Mouse (Mus musculus): ENCODE measurements at regions not wholly inside any gene's neighbourhood (a gene's known extent, or its start where the extent isn't known, plus 50 kb on each side); places are given as distances from the start of the nearest gene placed in this dataset.
"Not testable (repeated sequence)": the region's sequence is repeated elsewhere in the genome, so short reads cannot be mapped to it uniquely, and the experiment has no call there.

DNA sequence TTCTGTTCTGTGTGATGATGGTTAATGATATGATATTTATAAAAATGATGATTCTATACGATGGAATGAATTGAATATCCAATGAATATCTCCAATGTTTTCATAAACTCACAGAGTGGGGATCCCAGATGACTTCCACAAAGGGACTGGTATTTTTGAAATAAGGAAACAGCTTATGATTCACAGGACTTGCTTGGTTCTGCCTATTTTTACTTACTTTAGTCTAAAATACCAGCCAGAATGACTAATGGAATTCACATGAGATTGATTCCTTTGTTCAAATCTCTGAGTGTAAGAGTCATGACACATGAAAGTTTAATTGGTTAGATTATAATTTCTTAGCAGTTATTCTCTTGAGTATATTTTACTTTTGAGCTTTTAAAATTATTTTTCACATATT lies 490.9 kb downstream of the Nova1 start:
- WGBS, result 89% methylated on average over 1 of the region's 1 CpGs

DNA sequence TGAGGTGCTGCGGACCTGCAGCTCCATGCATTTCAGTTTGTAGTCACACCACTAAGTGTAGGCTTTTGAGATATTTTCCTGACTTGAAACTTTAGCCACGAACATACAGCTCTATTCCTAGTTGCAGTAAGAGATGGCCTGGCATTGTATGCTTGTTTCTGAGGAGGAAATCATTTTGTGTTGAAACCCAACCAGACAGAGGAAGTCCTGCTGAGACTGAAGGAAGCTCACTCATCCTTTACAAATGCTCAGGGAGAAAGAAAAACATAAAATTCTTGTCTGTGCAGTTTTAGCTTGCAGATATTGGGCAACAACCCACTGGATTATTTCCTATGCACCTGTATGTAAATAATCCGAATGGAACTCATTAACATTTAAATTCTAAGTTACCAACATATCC lies 495.5 kb downstream of the Nova1 start:
- H3K4me3 ChIP-seq (replicated peaks; ENCODE audit: low read length), result no peak overlapping the region
- H3K36me3 ChIP-seq (replicated peaks; ENCODE audit: control insufficient read depth, insufficient read depth), result no peaks in the 10 kb centered on the region
- H3K27ac ChIP-seq, result no peak overlapping the region
- no peak overlapping the region for H3K9ac ChIP-seq
- no peak overlapping the region for H3K4me2 ChIP-seq (replicated peaks)
- no peaks in the 10 kb centered on the region for H3K27me3 ChIP-seq (ENCODE audit: control insufficient read depth, insufficient read depth, low read length)
- whole genome bisulfite sequencing, result 64% methylated on average over 3 of the region's 3 CpGs
- 0 out of 2 replicates have a peak, but pooled peaks cover 2% of the 10 kb centered on the region for H3K4me1 ChIP-seq (replicated peaks; ENCODE audit: control insufficient read depth, insufficient read depth, low read length)
- DNase-seq (ENCODE audit: low spot score) (no peak), ATAC-seq (ENCODE audit: low FRiP score) (no peak)
- H3K9me3 ChIP-seq (ENCODE audit: control insufficient read depth, low read length), result no peaks in the 10 kb centered on the region

More for the DNA sequence above, 490.9 kb downstream of the Nova1 start:
- Histone ChIP-seq H3K9ac (no peak overlapping the region), H3K4me2 (replicated peaks) (no peak overlapping the region), H3K4me1 (replicated peaks; ENCODE audit: control insufficient read depth, insufficient read depth, low read length) (0 out of 2 replicates have a peak, but pooled peaks cover 2% of the 10 kb centered on the region), H3K27me3 (ENCODE audit: control insufficient read depth, insufficient read depth, low read length) (no peaks in the 10 kb centered on the region), H3K9me3 (ENCODE audit: control insufficient read depth, low read length) (no peaks in the 10 kb centered on the region), H3K4me3 (replicated peaks; ENCODE audit: low read length) (no peak overlapping the region), H3K36me3 (replicated peaks; ENCODE audit: control insufficient read depth, insufficient read depth) (no peaks in the 10 kb centered on the region), H3K27ac (no peak overlapping the region)
- no peak for ATAC-seq (ENCODE audit: low FRiP score)
- DNase-seq (ENCODE audit: low spot score), result no peak

DNA sequence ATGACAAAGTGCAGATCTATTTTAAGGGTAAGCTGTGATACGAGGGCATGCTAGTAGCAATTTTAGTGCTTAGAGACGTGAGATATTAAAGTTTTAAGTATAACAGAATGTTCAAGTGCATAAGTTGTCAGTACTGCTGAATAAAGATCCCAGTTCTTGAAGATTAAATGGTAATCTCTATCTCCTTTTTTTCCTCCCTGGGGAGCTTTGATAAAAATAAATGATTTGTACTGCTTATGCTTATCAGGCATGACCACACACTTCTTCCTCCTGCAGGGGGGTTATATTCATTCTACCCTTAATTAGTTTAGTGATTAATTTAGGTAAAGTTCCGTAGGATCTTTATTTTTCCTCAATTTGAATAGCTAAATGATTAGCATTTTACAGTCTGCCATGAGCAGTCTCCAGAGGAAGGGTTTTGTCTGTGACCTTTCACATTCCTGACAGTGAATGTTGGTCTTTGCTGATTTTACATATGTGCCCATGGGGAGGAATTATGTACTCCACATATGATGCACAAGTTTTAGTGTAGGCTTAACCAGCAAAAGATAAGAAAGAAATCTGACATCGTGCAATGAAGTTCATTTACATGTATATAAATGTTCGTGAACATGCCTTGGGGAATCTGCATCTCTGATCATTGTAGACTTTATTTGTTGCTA lies 515.5 kb downstream of the Nova1 start:
- ATAC-seq (ENCODE audit: low FRiP score), result no peak

DNA sequence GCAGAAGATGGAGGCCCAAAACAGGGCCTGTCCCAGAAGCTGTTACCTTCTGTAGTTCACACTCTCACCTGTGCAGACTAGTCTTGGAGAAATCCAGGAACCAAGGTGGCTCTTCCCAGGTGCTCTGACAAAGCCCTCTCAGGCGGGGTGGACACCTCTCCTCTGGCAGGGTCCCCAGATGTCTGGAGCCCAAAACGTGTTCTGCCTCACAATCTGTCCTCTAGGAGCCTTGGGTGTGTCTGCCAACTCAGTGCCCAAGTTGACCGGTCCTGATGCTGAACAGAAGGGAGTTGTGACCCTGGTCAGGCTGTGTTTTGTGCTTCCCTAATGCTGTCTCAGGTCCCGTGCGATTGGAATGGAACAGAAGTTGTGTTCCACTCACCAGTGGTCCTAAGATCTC lies 519.8 kb downstream of the Nova1 start:
- ATAC-seq (ENCODE audit: low FRiP score), result no peak
- Histone ChIP-seq H3K9me3 (ENCODE audit: control insufficient read depth, low read length) (no peaks in the 10 kb centered on the region), H3K4me3 (replicated peaks; ENCODE audit: low read length) (no peak overlapping the region), H3K36me3 (replicated peaks; ENCODE audit: control insufficient read depth, insufficient read depth) (no peaks in the 10 kb centered on the region), H3K4me2 (replicated peaks) (no peak overlapping the region), H3K4me1 (replicated peaks; ENCODE audit: control insufficient read depth, insufficient read depth, low read length) (no peaks in the 10 kb centered on the region), H3K27me3 (ENCODE audit: control insufficient read depth, insufficient read depth, low read length) (no peaks in the 10 kb centered on the region), H3K9ac (no peak overlapping the region), H3K27ac (no peak overlapping the region)
- no peak for DNase-seq (ENCODE audit: low spot score)
- WGBS, result 85% methylated on average over 5 of the region's 5 CpGs

More for the DNA sequence above, 515.5 kb downstream of the Nova1 start:
- no peak overlapping the region for H3K27ac ChIP-seq
- no peak overlapping the region for H3K4me2 ChIP-seq (replicated peaks)
- H3K4me1 ChIP-seq (replicated peaks; ENCODE audit: control insufficient read depth, insufficient read depth, low read length), result no peaks in the 10 kb centered on the region
- WGBS, result 67% methylated on average over 5 of the region's 5 CpGs
- no peak for DNase-seq (ENCODE audit: low spot score)
- no peaks in the 10 kb centered on the region for H3K36me3 ChIP-seq (replicated peaks; ENCODE audit: control insufficient read depth, insufficient read depth)
- H3K9me3 ChIP-seq (ENCODE audit: control insufficient read depth, low read length), result no peaks in the 10 kb centered on the region
- no peak overlapping the region for H3K4me3 ChIP-seq (replicated peaks; ENCODE audit: low read length)
- no peaks in the 10 kb centered on the region for H3K27me3 ChIP-seq (ENCODE audit: control insufficient read depth, insufficient read depth, low read length)
- no peak overlapping the region for H3K9ac ChIP-seq

DNA sequence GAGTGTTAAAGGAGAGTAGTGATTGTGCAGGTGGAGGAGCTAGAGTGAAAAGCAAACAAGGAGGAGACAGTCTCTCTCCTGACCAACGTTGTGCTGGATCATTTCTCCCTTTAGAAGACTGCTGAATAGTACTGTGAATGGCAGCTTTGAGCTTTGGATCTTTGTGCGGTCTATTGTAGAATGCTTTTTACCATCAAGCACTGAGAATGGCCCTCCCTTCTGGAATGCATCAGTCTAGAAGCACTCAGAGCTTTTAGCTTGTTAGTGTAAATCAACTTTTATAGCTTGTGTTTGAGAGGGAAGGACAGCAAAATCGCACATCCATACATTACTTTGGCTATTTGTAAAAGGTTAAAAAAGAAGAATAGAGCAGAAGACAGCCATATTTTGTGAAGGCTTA lies 534.2 kb downstream of the Nova1 start:
- 0 out of 2 replicates have a peak, but pooled peaks cover 5% of the 10 kb centered on the region for H3K9me3 ChIP-seq (ENCODE audit: control insufficient read depth, low read length)
- no peaks in the 10 kb centered on the region for H3K27me3 ChIP-seq (ENCODE audit: control insufficient read depth, insufficient read depth, low read length)
- H3K4me2 ChIP-seq (replicated peaks), result no peak overlapping the region
- H3K36me3 ChIP-seq (replicated peaks; ENCODE audit: control insufficient read depth, insufficient read depth), result no peaks in the 10 kb centered on the region
- H3K9ac ChIP-seq, result no peak overlapping the region
- H3K27ac ChIP-seq, result no peak overlapping the region
- no peak for DNase-seq (ENCODE audit: low spot score)
- no peaks in the 10 kb centered on the region for H3K4me1 ChIP-seq (replicated peaks; ENCODE audit: control insufficient read depth, insufficient read depth, low read length)
- no peak overlapping the region for H3K4me3 ChIP-seq (replicated peaks; ENCODE audit: low read length)
- ATAC-seq (ENCODE audit: low FRiP score), result no peak
- WGBS, result 50% methylated on average over 3 of the region's 3 CpGs

DNA sequence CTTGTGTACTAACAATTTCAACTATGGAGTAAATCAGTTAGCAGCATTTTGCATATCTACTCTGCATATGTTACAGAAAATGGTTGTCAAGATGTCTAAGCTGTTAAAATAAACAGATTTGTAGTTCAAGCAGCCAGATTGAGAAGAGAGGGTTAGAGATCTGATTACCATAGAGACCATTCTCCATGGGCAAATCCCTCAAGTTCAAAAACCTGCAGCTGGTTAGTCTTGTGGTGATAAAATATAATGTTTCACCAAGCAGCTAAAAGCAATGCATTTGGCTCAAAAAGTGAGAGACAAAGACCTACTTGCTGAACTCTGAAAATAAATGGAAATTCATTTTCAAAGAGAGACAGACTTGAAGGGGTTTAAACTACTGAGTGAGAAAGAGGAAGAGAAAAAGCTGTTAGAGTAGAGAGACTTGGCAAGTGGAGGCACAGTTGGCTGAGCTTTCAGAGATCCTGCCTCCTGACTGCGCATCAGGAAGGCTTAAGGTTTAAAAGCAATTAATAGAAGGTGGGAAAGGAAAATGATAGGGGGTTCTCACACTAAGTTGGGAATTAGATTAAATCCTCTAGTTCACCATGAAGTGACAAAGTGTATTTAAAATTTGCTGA lies 570.2 kb downstream of the Nova1 start:
- Histone ChIP-seq H3K36me3 (replicated peaks; ENCODE audit: control insufficient read depth, insufficient read depth) (no peaks in the 10 kb centered on the region), H3K4me1 (replicated peaks; ENCODE audit: control insufficient read depth, insufficient read depth, low read length) (no peaks in the 10 kb centered on the region), H3K4me3 (replicated peaks; ENCODE audit: low read length) (no peak overlapping the region), H3K27ac (no peak overlapping the region), H3K4me2 (replicated peaks) (no peak overlapping the region), H3K27me3 (ENCODE audit: control insufficient read depth, insufficient read depth, low read length) (no peaks in the 10 kb centered on the region), H3K9ac (no peak overlapping the region), H3K9me3 (ENCODE audit: control insufficient read depth, low read length) (no peaks in the 10 kb centered on the region; the same call in 1 of the 2 replicates)
- ATAC-seq (ENCODE audit: low FRiP score) (no peak), DNase-seq (ENCODE audit: low spot score) (no peak)
- 76% methylated on average over 1 of the region's 1 CpGs for WGBS

DNA sequence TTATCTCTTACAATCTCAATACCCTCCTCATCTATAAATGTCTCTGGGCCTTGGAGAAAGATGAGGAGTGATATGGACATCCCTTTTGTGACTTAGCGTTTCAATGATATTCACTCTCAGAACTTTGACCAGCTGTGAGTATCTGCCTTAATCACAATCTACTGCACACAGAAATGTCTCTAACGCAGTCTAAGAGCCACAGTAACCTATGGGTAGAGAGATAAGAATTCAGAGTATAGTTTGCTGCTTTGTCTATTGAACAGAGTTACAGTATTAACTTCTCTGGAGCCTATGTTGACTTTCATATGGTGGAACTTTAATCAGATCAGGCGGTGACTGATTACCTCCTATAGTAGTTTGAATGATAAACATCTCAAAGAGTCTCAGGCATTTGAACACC lies 573.8 kb downstream of the Nova1 start:
- Histone ChIP-seq H3K9ac (no peak overlapping the region), H3K27ac (no peak overlapping the region), H3K36me3 (replicated peaks; ENCODE audit: control insufficient read depth, insufficient read depth) (no peaks in the 10 kb centered on the region), H3K9me3 (ENCODE audit: control insufficient read depth, low read length) (no peaks in the 10 kb centered on the region; the same call in 1 of the 2 replicates), H3K27me3 (ENCODE audit: control insufficient read depth, insufficient read depth, low read length) (no peaks in the 10 kb centered on the region), H3K4me1 (replicated peaks; ENCODE audit: control insufficient read depth, insufficient read depth, low read length) (no peaks in the 10 kb centered on the region), H3K4me2 (replicated peaks) (no peak overlapping the region), H3K4me3 (replicated peaks; ENCODE audit: low read length) (no peak overlapping the region)
- 92% methylated on average over 3 of the region's 3 CpGs for WGBS
- DNase-seq (ENCODE audit: low spot score) (no peak), ATAC-seq (ENCODE audit: low FRiP score) (no peak)

DNA sequence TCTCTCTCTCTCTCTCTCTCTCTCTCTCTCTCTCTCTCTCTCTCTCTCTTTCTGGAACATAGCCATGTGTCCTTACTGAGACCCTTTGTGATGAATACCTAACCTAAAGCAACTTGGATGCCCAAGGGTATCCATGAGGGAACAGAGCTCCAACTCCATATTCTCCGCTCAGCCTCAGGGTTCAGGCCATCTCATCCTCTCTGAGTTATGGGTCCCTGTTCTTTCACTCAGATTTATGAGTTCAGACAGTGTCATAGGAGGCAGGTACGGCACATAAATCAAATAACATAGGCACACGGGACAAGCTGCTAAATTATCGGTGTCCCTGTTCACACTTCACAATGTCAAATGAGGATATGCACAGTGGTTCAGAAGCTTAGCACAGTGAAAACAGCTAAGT lies 586.4 kb downstream of the Nova1 start:
- 82% methylated on average over 4 of the region's 4 CpGs for WGBS

DNA sequence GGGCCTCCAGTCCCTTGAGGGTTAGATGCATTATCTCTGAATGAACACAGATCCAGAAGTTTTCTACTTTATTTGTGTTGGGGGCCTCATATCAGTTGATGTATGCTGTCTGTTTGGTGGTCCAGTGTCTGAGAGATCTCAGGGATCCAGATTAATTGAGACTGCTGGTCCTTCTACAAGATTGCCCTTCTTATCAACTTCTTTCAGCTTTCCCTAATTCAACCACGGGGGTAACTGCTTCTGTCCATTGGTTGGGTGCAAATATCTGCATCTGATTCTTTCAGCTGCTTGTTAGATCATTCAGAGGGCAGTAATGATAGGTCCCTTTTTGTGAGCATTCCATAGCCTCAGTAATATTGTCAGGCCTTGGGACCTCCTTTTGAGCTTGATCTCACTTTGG lies 603.4 kb downstream of the Nova1 start:
- 69% methylated on average over 1 of the region's 1 CpGs for WGBS
- H3K4me3 ChIP-seq (replicated peaks; ENCODE audit: low read length); H3K36me3 ChIP-seq (replicated peaks; ENCODE audit: control insufficient read depth, insufficient read depth); H3K27ac ChIP-seq; ATAC-seq (ENCODE audit: low FRiP score); DNase-seq (ENCODE audit: low spot score); H3K4me1 ChIP-seq (replicated peaks; ENCODE audit: control insufficient read depth, insufficient read depth, low read length); H3K9me3 ChIP-seq (ENCODE audit: control insufficient read depth, low read length); H3K9ac ChIP-seq; H3K27me3 ChIP-seq (ENCODE audit: control insufficient read depth, insufficient read depth, low read length); H3K4me2 ChIP-seq (replicated peaks): not testable (repeated sequence)

More for the DNA sequence above, 586.4 kb downstream of the Nova1 start:
- Histone ChIP-seq H3K27ac (no peak overlapping the region), H3K4me2 (replicated peaks) (no peak overlapping the region), H3K27me3 (ENCODE audit: control insufficient read depth, insufficient read depth, low read length) (no peaks in the 10 kb centered on the region), H3K36me3 (replicated peaks; ENCODE audit: control insufficient read depth, insufficient read depth) (no peaks in the 10 kb centered on the region), H3K9me3 (ENCODE audit: control insufficient read depth, low read length) (no peaks in the 10 kb centered on the region), H3K9ac (no peak overlapping the region), H3K4me3 (replicated peaks; ENCODE audit: low read length) (no peak overlapping the region), H3K4me1 (replicated peaks; ENCODE audit: control insufficient read depth, insufficient read depth, low read length) (no peaks in the 10 kb centered on the region)
- DNase-seq (ENCODE audit: low spot score), result no peak
- ATAC-seq (ENCODE audit: low FRiP score), result no peak

All from hindbrain, embryonic 14.5 days (tissue).